Mouse (Mus musculus) ES-E14 (cell line): ENCODE measurements around the gene Tmem120b.

Experiments
- CHD2 ChIP-seq: IDR thresholded peaks from 2 replicates; pipeline ENCODE4 v1.6.1; 2014; ENCODE audit warnings: mild to moderate bottlenecking, low read depth, low read length, inconsistent platforms
- MAFK ChIP-seq: IDR thresholded peaks from 2 replicates; pipeline ENCODE4 v1.6.1; 2014; ENCODE audit warnings: mild to moderate bottlenecking, low read depth, low read length, inconsistent platforms; ENCODE audit not compliant: insufficient read depth
- ZNF384 ChIP-seq: IDR thresholded peaks from 2 replicates; pipeline ENCODE4 v1.6.1; 2012; ENCODE audit warnings: low read depth, low read length, inconsistent platforms

GRCm38 (mm10) chr5:123045561-123046295, 22.5 kb upstream of the Tmem120b start:
- TF ChIP-seq MAFK (no peak), CHD2 (no peak), ZNF384 (no peak)
